Mouse (Mus musculus): ENCODE measurements around the gene Atf4. TPM values are rescaled to one million over a fixed set of nuclear protein-coding genes. Genes with fewer than 3 reads are reported as not detected.
A peak's percentile ranks its signal among the peaks of the same experiment; 100 is the strongest.

Atf4 gene
- polyA plus RNA-seq, 1 experiment from 2014 or later: 104 TPM

DNA sequence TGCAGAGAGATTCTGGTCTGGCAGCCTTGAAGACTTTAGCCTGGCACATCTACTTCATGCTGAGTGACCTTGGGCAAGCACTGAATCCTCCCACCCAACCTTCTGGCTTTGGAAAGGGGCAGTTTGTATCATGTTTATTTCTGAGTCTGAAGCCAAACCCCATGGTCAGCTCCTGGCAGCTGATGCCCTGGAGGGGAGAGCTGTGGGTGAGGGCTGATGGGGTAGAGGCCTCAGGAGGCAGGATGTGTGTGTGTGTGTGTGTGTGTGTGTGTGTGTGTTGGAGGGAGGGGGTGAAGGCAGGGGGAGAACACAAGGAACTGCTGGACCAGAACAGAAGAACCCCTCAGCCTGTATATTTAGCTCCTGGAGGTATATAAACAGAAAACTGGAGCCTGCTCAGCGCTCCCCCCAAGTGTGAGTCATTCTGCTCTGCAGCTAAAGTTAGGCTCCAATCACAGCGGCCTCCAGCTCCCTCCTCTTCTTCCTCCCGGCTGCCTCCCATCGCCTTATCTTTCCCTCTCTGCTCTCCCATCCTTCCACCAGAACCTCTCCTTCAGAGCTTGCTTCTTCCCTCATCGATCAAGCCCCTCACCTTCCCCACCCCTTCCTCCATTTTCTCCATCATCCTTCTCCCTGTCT is 23.3 kb downstream of the Atf4 start:
- Histone ChIP-seq H3K9me3 (ENCODE audit: control insufficient read depth, low read length) (no peaks in the 10 kb centered on the region), H3K9ac (ENCODE audit: low read length) (no peak overlapping the region), H3K4me3 (ENCODE audit: low read depth, low read length) (no peak overlapping the region), H3K4me1 (replicated peaks; ENCODE audit: control insufficient read depth, insufficient read depth) (no peaks in the 10 kb centered on the region), H3K27me3 (ENCODE audit: control insufficient read depth, insufficient read depth, low read length) (no peaks in the 10 kb centered on the region), H3K4me2 (replicated peaks; ENCODE audit: low read depth) (no peak overlapping the region), H3K36me3 (ENCODE audit: control insufficient read depth, insufficient read depth, low read length) (no peaks in the 10 kb centered on the region), H3K27ac (replicated peaks) (no peak overlapping the region)
- 56% methylated on average over 5 of the region's 5 CpGs for WGBS
- no peak for ATAC-seq (ENCODE audit: low FRiP score, low TSS enrichment)
- TF ChIP-seq CTCF (IDR thresholded peaks at IDR 0.05; ENCODE audit: low read depth) (no peak), EP300 (optimal IDR thresholded peaks at IDR 0.05) (no peak)
- DNase-seq (ENCODE audit: low spot score): no peak

DNA sequence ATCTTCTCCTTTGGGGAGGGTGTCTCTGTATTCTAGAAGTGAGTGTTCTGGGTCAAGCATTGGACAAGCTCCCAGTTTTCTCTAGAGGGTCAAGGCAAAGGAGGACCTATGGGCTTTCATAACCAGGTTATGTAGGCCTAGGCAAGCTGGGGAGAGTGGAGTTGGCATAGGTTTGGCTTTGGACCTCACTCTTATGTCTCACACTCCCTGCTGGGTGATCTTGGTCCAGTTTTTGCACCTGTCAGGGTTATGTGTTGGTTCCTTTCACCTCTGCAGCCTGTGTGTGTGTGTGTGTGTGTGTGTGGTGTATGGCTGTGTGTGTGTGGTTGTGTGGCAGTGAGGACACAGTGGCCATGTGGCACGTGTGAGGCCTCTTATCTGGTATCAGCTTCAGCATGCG is 24.1 kb downstream of the Atf4 start:
- DNase-seq (ENCODE audit: low spot score) (no peak), ATAC-seq (ENCODE audit: low FRiP score, low TSS enrichment) (no peak)
- no peak overlapping the region for H3K9ac ChIP-seq (ENCODE audit: low read length)
- H3K4me2 ChIP-seq (replicated peaks; ENCODE audit: low read depth): no peak overlapping the region
- no peak overlapping the region for H3K4me3 ChIP-seq (ENCODE audit: low read depth, low read length)
- no peaks in the 10 kb centered on the region for H3K9me3 ChIP-seq (ENCODE audit: control insufficient read depth, low read length)
- 82% methylated on average over 2 of the region's 2 CpGs for WGBS
- H3K27me3 ChIP-seq (ENCODE audit: control insufficient read depth, insufficient read depth, low read length): no peaks in the 10 kb centered on the region
- TF ChIP-seq CTCF (IDR thresholded peaks at IDR 0.05; ENCODE audit: low read depth): no peak
- no peak for TF ChIP-seq EP300 (optimal IDR thresholded peaks at IDR 0.05)
- H3K4me1 ChIP-seq (replicated peaks; ENCODE audit: control insufficient read depth, insufficient read depth): no peaks in the 10 kb centered on the region
- H3K27ac ChIP-seq (replicated peaks): no peak overlapping the region
- no peaks in the 10 kb centered on the region for H3K36me3 ChIP-seq (ENCODE audit: control insufficient read depth, insufficient read depth, low read length)

DNA sequence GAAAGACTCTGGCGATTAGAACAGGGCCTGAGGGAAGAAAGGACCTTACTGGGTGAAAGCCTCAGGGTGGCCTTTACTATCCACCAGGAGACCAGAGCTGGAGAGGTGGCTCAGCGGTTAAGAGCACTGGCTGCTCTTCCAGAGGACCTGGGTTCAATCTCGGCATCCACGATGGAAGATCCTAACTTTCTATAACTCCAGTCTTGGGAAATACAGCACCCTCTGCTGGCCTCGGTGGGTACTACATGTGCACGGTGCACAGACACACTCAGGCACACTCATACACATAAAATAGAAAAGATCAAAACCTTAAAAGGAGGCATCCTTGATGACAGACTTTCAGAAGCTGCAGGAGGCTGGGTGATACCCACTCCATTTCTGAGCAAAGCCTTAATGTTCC is 25.7 kb downstream of the Atf4 start:
- no peak overlapping the region for H3K4me3 ChIP-seq (ENCODE audit: low read depth, low read length)
- WGBS: 23% methylated on average over 6 of the region's 6 CpGs
- no peak overlapping the region for H3K4me2 ChIP-seq (replicated peaks; ENCODE audit: low read depth)
- no peaks in the 10 kb centered on the region for H3K27me3 ChIP-seq (ENCODE audit: control insufficient read depth, insufficient read depth, low read length)
- H3K27ac ChIP-seq (replicated peaks): no peak overlapping the region
- no peak overlapping the region for H3K9ac ChIP-seq (ENCODE audit: low read length)
- peak; percentile 76 for TF ChIP-seq CTCF (IDR thresholded peaks at IDR 0.05; ENCODE audit: low read depth)
- TF ChIP-seq EP300 (optimal IDR thresholded peaks at IDR 0.05): no peak
- DNase-seq (ENCODE audit: low spot score) (peak; percentile 55), ATAC-seq (ENCODE audit: low FRiP score, low TSS enrichment) (no peak)
- no peaks in the 10 kb centered on the region for H3K9me3 ChIP-seq (ENCODE audit: control insufficient read depth, low read length)
- H3K36me3 ChIP-seq (ENCODE audit: control insufficient read depth, insufficient read depth, low read length): no peaks in the 10 kb centered on the region
- no peaks in the 10 kb centered on the region for H3K4me1 ChIP-seq (replicated peaks; ENCODE audit: control insufficient read depth, insufficient read depth)

DNA sequence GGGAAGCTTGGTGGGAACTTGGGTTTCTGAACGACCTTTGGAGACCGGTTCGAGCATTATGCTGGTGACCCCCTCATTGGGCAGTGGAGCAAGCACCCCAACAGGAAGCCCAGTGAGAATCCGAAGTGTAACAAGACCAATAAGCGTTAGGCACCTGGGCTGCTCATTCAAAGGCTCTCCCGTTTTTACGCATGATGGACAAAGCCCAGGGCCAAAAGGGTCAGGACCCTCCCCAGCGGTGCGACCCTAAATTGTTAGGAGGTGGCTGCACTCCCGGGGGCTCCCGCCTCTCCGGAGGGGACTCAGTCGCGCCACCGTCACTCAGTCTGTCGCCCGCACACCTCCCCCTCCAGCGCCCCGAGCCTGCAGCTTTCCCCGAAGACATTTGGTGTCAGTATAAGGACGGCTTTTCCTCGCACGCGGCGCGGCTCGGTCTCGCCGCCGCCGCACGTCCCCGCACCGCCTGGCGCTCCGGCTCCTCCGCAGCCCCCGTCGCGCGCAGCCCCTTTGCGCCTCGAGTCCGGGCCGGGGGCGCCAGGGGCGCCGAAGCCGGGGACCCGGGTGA is 31.9 kb downstream of the Atf4 start, which contains the start of gene Cacna1i:
Gene Cacna1i (plus strand): TSS at position 388 of the 565 bp plus-strand sequence.
- Histone ChIP-seq H3K9me3 (ENCODE audit: control insufficient read depth, low read length) (no peaks in the 10 kb centered on the region), H3K9ac (ENCODE audit: low read length) (no peak within 1 kb of the TSS), H3K4me2 (replicated peaks; ENCODE audit: low read depth) (peak within 1 kb of the TSS; percentile 57), H3K36me3 (ENCODE audit: control insufficient read depth, insufficient read depth, low read length) (no peaks in the 10 kb centered on the region), H3K4me3 (ENCODE audit: low read depth, low read length) (peak within 1 kb of the TSS; percentile 29), H3K4me1 (replicated peaks; ENCODE audit: control insufficient read depth, insufficient read depth) (no peaks in the 10 kb centered on the region), H3K27ac (replicated peaks) (no peak within 1 kb of the TSS), H3K27me3 (ENCODE audit: control insufficient read depth, insufficient read depth, low read length) (peaks cover 9% of the 10 kb centered on the region; the same call in 1 of the 2 replicates)
- ATAC-seq (ENCODE audit: low FRiP score, low TSS enrichment) (no peak), DNase-seq (ENCODE audit: low spot score) (no peak)
- TF ChIP-seq CTCF (IDR thresholded peaks at IDR 0.05; ENCODE audit: low read depth) (peak; percentile 31; the same call in 1 of the 2 replicates), EP300 (optimal IDR thresholded peaks at IDR 0.05) (no peak)
- under 1% methylated on average over 42 of the region's 50 CpGs for WGBS

DNA sequence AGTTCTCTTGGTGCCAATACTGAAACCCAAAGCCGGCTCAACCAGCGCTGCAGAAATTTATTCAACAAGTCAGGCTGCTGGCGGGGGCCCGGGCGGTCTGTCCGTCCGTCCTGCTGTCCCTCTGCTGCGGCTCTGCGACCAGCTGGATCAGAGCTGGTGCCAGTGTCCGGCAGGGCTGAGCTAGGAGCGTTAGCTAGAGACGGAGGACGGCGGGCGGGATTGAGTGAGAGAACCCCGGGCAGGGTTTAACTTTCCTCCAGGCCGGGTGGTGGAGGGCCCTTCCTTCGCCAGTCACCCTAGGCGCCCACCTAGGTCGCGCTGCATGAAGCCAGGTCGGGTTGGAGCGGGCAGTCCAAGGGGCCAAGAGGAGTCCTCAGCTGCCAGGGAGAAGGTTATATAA is 33.1 kb downstream of the Atf4 start:
- no peaks in the 10 kb centered on the region for H3K4me1 ChIP-seq (replicated peaks; ENCODE audit: control insufficient read depth, insufficient read depth)
- H3K4me3 ChIP-seq (ENCODE audit: low read depth, low read length): peak overlapping the region; percentile 26
- WGBS: 5% methylated on average over 23 of the region's 23 CpGs
- peaks cover 9% of the 10 kb centered on the region; the same call in 1 of the 2 replicates for H3K27me3 ChIP-seq (ENCODE audit: control insufficient read depth, insufficient read depth, low read length)
- ATAC-seq (ENCODE audit: low FRiP score, low TSS enrichment) (no peak), DNase-seq (ENCODE audit: low spot score) (no peak)
- H3K27ac ChIP-seq (replicated peaks): no peak overlapping the region
- no peaks in the 10 kb centered on the region for H3K36me3 ChIP-seq (ENCODE audit: control insufficient read depth, insufficient read depth, low read length)
- H3K9me3 ChIP-seq (ENCODE audit: control insufficient read depth, low read length): no peaks in the 10 kb centered on the region
- TF ChIP-seq EP300 (optimal IDR thresholded peaks at IDR 0.05) (no peak), CTCF (IDR thresholded peaks at IDR 0.05; ENCODE audit: low read depth) (no peak)
- H3K9ac ChIP-seq (ENCODE audit: low read length): no peak overlapping the region
- H3K4me2 ChIP-seq (replicated peaks; ENCODE audit: low read depth): peak overlapping the region; percentile 57

DNA sequence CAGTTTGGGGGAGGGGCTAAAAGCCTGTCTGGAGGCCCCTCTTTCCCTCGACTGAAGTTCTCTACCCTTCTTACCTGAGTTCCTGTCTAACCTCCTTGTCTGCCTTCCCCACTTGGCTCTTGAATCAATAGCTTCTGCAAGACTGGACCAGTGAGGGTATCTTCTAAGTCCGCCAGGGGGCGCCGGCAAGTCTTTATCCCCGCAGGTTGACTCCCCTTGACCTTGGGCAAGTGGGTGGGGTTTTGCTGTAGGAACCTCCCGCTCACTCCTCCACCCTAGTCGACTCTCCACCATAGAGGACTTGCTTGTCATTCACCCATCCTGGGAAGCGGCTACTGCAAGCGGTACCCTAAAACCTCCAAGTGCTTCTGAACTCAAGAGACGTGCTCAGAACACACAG is 34.5 kb downstream of the Atf4 start:
- DNase-seq (ENCODE audit: low spot score): peak; percentile 81
- ATAC-seq (ENCODE audit: low FRiP score, low TSS enrichment): 0 out of 2 replicates have a peak, but pooled peaks have one; percentile 17
- peaks cover 9% of the 10 kb centered on the region; the same call in 1 of the 2 replicates for H3K27me3 ChIP-seq (ENCODE audit: control insufficient read depth, insufficient read depth, low read length)
- no peaks in the 10 kb centered on the region for H3K9me3 ChIP-seq (ENCODE audit: control insufficient read depth, low read length)
- no peak overlapping the region for H3K4me3 ChIP-seq (ENCODE audit: low read depth, low read length)
- no peak overlapping the region for H3K9ac ChIP-seq (ENCODE audit: low read length)
- no peak overlapping the region for H3K4me2 ChIP-seq (replicated peaks; ENCODE audit: low read depth)
- 13% methylated on average over 10 of the region's 10 CpGs for WGBS
- no peaks in the 10 kb centered on the region for H3K36me3 ChIP-seq (ENCODE audit: control insufficient read depth, insufficient read depth, low read length)
- H3K4me1 ChIP-seq (replicated peaks; ENCODE audit: control insufficient read depth, insufficient read depth): no peaks in the 10 kb centered on the region
- TF ChIP-seq EP300 (optimal IDR thresholded peaks at IDR 0.05): no peak
- TF ChIP-seq CTCF (IDR thresholded peaks at IDR 0.05; ENCODE audit: low read depth): peak; percentile 74
- no peak overlapping the region for H3K27ac ChIP-seq (replicated peaks)

All from stomach, postnatal 0 days (tissue).